Mouse (Mus musculus): ENCODE data around the gene Gm19410.

DNA sequence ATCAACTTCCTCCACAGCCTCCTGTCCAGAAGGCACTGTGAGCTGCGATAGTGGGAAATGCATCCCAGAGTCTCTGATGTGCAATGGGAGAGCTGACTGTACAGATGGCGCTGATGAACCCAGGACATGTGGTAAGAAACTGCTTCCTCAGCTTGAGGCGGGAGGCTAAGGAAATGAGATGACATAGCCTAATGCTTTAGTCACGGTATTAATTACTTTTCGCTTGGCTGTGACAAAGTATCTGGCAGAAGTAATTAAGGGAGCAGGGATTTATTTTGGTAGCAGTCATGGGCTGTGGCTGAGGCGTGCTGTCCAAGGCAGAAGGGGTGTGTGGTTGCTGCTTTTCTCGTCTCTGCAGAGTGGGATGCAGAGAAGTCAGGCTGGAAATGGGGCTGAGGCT, 7.9 kb downstream of the Gm19410 start:
- TF ChIP-seq CTCF (IDR thresholded peaks at IDR 0.05; ENCODE audit: borderline replicate concordance, extremely low read depth, insufficient read depth, insufficient read length) (no peak), POLR2A (IDR thresholded peaks at IDR 0.05; ENCODE audit: borderline replicate concordance, extremely low read depth, insufficient read depth, insufficient read length, poor library complexity, severe bottlenecking) (no peak)

Measured in brain, embryonic 14.5 days (tissue).